Mouse (Mus musculus) fibroblast of lung, adult 2 months (primary cell): ENCODE results near the gene Rpp38.

Experiments
- DNase-seq: peaks from one replicate; pipeline ENCODE4 v3.0.0-alpha.2; 2011; ENCODE audit warnings: low read depth

Rpp38 gene

GRCm38 (mm10) chr2:3332484-3333242, at the start of gene Rpp38:
Gene Rpp38 (minus strand): TSS chr2:3332643.
- peak; percentile 95 for DNase-seq

- no peak for DNase-seq
These were observed 32.7 kb upstream of the Rpp38 start for GRCm38 (mm10) chr2:3365127-3365526.

GRCm38 (mm10) chr2:3361067-3361466, 28.6 kb upstream of the Rpp38 start:
- no peak for DNase-seq

GRCm38 (mm10) chr2:3357887-3358286, 25.4 kb upstream of the Rpp38 start:
- DNase-seq = no peak

GRCm38 (mm10) chr2:3356311-3356710, 23.9 kb upstream of the Rpp38 start:
- DNase-seq = no peak

- no peak for DNase-seq
These were observed 23.4 kb upstream of the Rpp38 start for GRCm38 (mm10) chr2:3355793-3356192.

GRCm38 (mm10) chr2:3353160-3353559, 20.7 kb upstream of the Rpp38 start:
- DNase-seq = no peak

GRCm38 (mm10) chr2:3348919-3349318, 16.5 kb upstream of the Rpp38 start:
- peak; percentile 17 for DNase-seq

- no peak for DNase-seq
These were observed 16.0 kb upstream of the Rpp38 start for GRCm38 (mm10) chr2:3348422-3348821.

- no peak for DNase-seq
These were observed 3.3 kb upstream of the Rpp38 start, which contains the start of gene Acbd7 for GRCm38 (mm10) chr2:3335611-3336301. Gene Acbd7 (plus strand): TSS chr2:3336168.

- DNase-seq = no peak
These were observed 1.3 kb upstream of the Rpp38 start for GRCm38 (mm10) chr2:3333761-3334160.

- peak; percentile 6 for DNase-seq
These were observed 387 bp downstream of the Rpp38 start for GRCm38 (mm10) chr2:3332056-3332455.

GRCm38 (mm10) chr2:3331071-3331703, 1.3 kb downstream of the Rpp38 start:
- no peak for DNase-seq

GRCm38 (mm10) chr2:3327351-3327750, 5.1 kb downstream of the Rpp38 start:
- no peak for DNase-seq

- DNase-seq = no peak
These were observed 5.9 kb downstream of the Rpp38 start for GRCm38 (mm10) chr2:3326547-3326946.

- DNase-seq = no peak
These were observed 7.9 kb downstream of the Rpp38 start for GRCm38 (mm10) chr2:3324381-3325130.

GRCm38 (mm10) chr2:3323132-3323531, 9.3 kb downstream of the Rpp38 start:
- DNase-seq = no peak

- no peak for DNase-seq
These were observed 26.9 kb downstream of the Rpp38 start for GRCm38 (mm10) chr2:3305426-3306025.

- no peak for DNase-seq
These were observed 36.6 kb downstream of the Rpp38 start for GRCm38 (mm10) chr2:3295826-3296225.

- DNase-seq = no peak
These were observed 40.3 kb downstream of the Rpp38 start for GRCm38 (mm10) chr2:3292170-3292569.

- no peak for DNase-seq
These were observed 42.9 kb downstream of the Rpp38 start for GRCm38 (mm10) chr2:3289581-3289980.

GRCm38 (mm10) chr2:3286243-3286642, 46.2 kb downstream of the Rpp38 start:
- DNase-seq = no peak
